Mouse (Mus musculus): ENCODE measurements around the gene Ube2d3. TPM values are rescaled to one million over a fixed set of nuclear protein-coding genes. Genes with fewer than 3 reads are reported as not detected.
A peak's percentile ranks its signal among the peaks of the same experiment; 100 is the strongest.
"Not testable (repeated sequence)": the region's sequence is repeated elsewhere in the genome, so short reads cannot be mapped to it uniquely, and the experiment has no call there.

Ube2d3 gene
- total RNA-seq, 2 experiments from 2014 or later, result 350 to 358 TPM

- DNase-seq, result no peak
These were observed 52.0 kb downstream of the Ube2d3 start for GRCm38 (mm10) chr3:135489865-135490520.

- no peak for DNase-seq
These were observed 53.2 kb downstream of the Ube2d3 start for GRCm38 (mm10) chr3:135491102-135491501.

- not testable (repeated sequence) for DNase-seq
These were observed 55.4 kb downstream of the Ube2d3 start for GRCm38 (mm10) chr3:135493320-135493719.

- DNase-seq, result not testable (repeated sequence)
These were observed 60.0 kb downstream of the Ube2d3 start for GRCm38 (mm10) chr3:135497956-135498355.

GRCm38 (mm10) chr3:135498891-135499290 lies 60.9 kb downstream of the Ube2d3 start:
- no peak for DNase-seq

- DNase-seq, result no peak
These were observed 65.2 kb downstream of the Ube2d3 start for GRCm38 (mm10) chr3:135503160-135503559.

GRCm38 (mm10) chr3:135505369-135505909 lies 67.5 kb downstream of the Ube2d3 start:
- peak; percentile 84 for DNase-seq

GRCm38 (mm10) chr3:135505916-135506482 lies 68.0 kb downstream of the Ube2d3 start:
- DNase-seq, result no peak

GRCm38 (mm10) chr3:135507506-135507905 lies 69.6 kb downstream of the Ube2d3 start:
- DNase-seq, result no peak

GRCm38 (mm10) chr3:135508191-135508590 lies 70.2 kb downstream of the Ube2d3 start:
- DNase-seq, result no peak

GRCm38 (mm10) chr3:135510372-135510771 lies 72.4 kb downstream of the Ube2d3 start:
- DNase-seq, result no peak

GRCm38 (mm10) chr3:135511683-135512082 lies 73.7 kb downstream of the Ube2d3 start:
- DNase-seq, result no peak

- DNase-seq, result no peak
These were observed 75.3 kb downstream of the Ube2d3 start for GRCm38 (mm10) chr3:135513270-135513669.

GRCm38 (mm10) chr3:135513800-135514425 lies 76.0 kb downstream of the Ube2d3 start:
- DNase-seq, result no peak

- DNase-seq, result no peak
These were observed 77.3 kb downstream of the Ube2d3 start for GRCm38 (mm10) chr3:135515246-135515645.

- no peak for DNase-seq
These were observed 78.9 kb downstream of the Ube2d3 start for GRCm38 (mm10) chr3:135516891-135517290.

Other genes with a start within 250 kb of the Ube2d3 start
- 1 to 10 TPM; 7.5 to 9.0 TPM for gene Cenpe, start 225.6 kb upstream of the Ube2d3 start, total RNA-seq (2021)
- gene Bdh2, start 156.9 kb upstream of the Ube2d3 start, total RNA-seq (2021), result 1 to 10 TPM; 2.8 to 3.5 TPM
- gene Slc9b2, start 130.4 kb upstream of the Ube2d3 start, total RNA-seq (2021), result 1 to 10 TPM; 1.8 to 4.2 TPM
- under 1 TPM; 0.45 to 0.84 TPM for gene Slc9b1, start 90.1 kb upstream of the Ube2d3 start, total RNA-seq (2021)
- 10 to 100 TPM; 27.0 to 30.2 TPM for gene Cisd2, start 14.2 kb upstream of the Ube2d3 start, total RNA-seq (2021)
- 10 to 100 TPM; 12.9 to 18.6 TPM for gene Manba, start 47.5 kb downstream of the Ube2d3 start, total RNA-seq (2021)